Mouse (Mus musculus): Measurements from ENCODE around the gene Glipr1. TPM values are rescaled to one million over a fixed set of nuclear protein-coding genes. Genes with fewer than 3 reads are reported as not detected.

The Glipr1 gene
- polyA plus RNA-seq, 1 experiment from 2014 or later: 2.4 TPM

DNA sequence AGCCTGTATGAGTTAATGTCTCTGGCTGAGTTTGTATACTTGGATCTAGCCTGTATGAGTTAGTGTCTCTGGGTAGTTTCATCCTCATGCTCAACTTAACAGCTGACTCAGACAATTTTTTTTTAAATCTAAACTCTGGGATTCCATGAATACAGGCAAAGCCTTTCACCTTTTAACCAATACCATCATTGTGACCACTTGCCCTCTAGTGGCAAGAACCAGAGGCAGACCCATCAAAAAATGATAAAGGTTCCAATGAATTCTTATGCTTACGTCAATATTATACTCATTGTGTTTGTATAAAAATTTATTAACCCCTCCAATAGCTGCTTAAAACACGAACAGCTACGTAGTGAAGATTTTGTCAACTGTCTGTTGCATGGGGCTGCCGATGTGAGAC lies 36.0 kb downstream of the Glipr1 start:
- DNase-seq (ENCODE audit: low spot score) (peak; percentile 16), ATAC-seq (replicated peaks; ENCODE audit: low FRiP score, low read depth) (no peak)
- WGBS: 59% methylated on average over 4 of the region's 4 CpGs

DNA sequence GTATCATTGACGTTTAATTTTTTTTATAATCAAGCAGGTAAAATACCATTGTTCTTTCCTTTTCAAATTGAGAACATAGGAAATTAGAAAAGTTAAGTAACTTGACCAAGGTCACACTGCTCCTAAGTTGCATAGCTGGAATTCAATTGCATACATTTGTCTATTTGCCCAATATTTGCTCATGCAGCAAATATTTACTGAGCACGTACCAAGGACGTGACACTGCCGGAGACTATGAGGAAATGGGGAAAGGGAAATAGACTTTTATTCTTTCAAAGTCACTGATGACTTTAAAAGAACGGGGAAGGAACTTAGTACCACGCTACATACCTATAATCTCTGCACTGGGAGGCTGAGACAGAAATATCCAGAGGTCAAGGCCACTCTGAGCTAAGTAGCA lies 42.0 kb downstream of the Glipr1 start:
- TF ChIP-seq CTCF (IDR thresholded peaks at IDR 0.05; ENCODE audit: low read depth): no peak
- no peaks in the 10 kb centered on the region for H3K9me3 ChIP-seq (replicated peaks; ENCODE audit: low read length)
- no peak overlapping the region for H3K4me3 ChIP-seq (replicated peaks; ENCODE audit: low read depth, low read length)
- H3K4me2 ChIP-seq (ENCODE audit: low read length): no peak overlapping the region
- H3K4me1 ChIP-seq (replicated peaks; ENCODE audit: insufficient read depth, low read length): no peaks in the 10 kb centered on the region
- H3K27ac ChIP-seq: no peak overlapping the region
- DNase-seq (ENCODE audit: low spot score) (no peak), ATAC-seq (replicated peaks; ENCODE audit: low FRiP score, low read depth) (no peak)
- H3K36me3 ChIP-seq (ENCODE audit: insufficient read depth, low read length): no peaks in the 10 kb centered on the region
- H3K9ac ChIP-seq (ENCODE audit: low read depth, low read length): no peak overlapping the region
- 75% methylated on average over 6 of the region's 6 CpGs for WGBS
- no peaks in the 10 kb centered on the region for H3K27me3 ChIP-seq (ENCODE audit: insufficient read depth, low read length)

More for the DNA sequence above, 36.0 kb downstream of the Glipr1 start:
- Histone ChIP-seq H3K4me2 (ENCODE audit: low read length) (no peak overlapping the region), H3K4me3 (replicated peaks; ENCODE audit: low read depth, low read length) (no peak overlapping the region), H3K9ac (ENCODE audit: low read depth, low read length) (no peak overlapping the region), H3K27ac (no peak overlapping the region), H3K9me3 (replicated peaks; ENCODE audit: low read length) (no peaks in the 10 kb centered on the region), H3K4me1 (replicated peaks; ENCODE audit: insufficient read depth, low read length) (no peaks in the 10 kb centered on the region), H3K27me3 (ENCODE audit: insufficient read depth, low read length) (no peaks in the 10 kb centered on the region), H3K36me3 (ENCODE audit: insufficient read depth, low read length) (no peaks in the 10 kb centered on the region)
- TF ChIP-seq CTCF (IDR thresholded peaks at IDR 0.05; ENCODE audit: low read depth): peak; percentile 62

DNA sequence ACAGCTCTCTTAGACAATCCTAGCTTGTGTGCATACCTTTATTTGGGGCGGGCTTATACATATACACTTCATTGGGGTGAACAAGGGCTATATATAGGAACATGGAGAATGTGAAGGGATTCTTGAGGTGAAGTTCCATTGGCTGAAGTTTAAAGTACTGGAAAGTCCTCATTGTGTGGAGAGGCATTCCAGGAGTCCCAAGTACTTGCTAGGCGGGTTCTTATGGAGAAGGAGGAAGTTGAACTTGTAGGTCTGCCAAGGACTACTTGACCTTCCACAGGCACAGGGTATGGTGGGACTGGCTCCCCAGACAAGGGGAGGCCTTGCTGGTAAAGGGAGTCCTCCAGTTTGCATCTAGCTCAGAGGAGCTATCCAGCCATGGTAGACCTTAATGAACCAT lies 43.1 kb downstream of the Glipr1 start:
- no peak overlapping the region for H3K9ac ChIP-seq (ENCODE audit: low read depth, low read length)
- H3K27ac ChIP-seq: no peak overlapping the region
- H3K27me3 ChIP-seq (ENCODE audit: insufficient read depth, low read length): no peaks in the 10 kb centered on the region
- H3K9me3 ChIP-seq (replicated peaks; ENCODE audit: low read length): no peaks in the 10 kb centered on the region
- H3K4me2 ChIP-seq (ENCODE audit: low read length): no peak overlapping the region
- ATAC-seq (replicated peaks; ENCODE audit: low FRiP score, low read depth): no peak
- no peak for TF ChIP-seq CTCF (IDR thresholded peaks at IDR 0.05; ENCODE audit: low read depth)
- no peaks in the 10 kb centered on the region for H3K36me3 ChIP-seq (ENCODE audit: insufficient read depth, low read length)
- WGBS: 76% methylated on average over 2 of the region's 2 CpGs
- no peaks in the 10 kb centered on the region for H3K4me1 ChIP-seq (replicated peaks; ENCODE audit: insufficient read depth, low read length)
- no peak for DNase-seq (ENCODE audit: low spot score)
- no peak overlapping the region for H3K4me3 ChIP-seq (replicated peaks; ENCODE audit: low read depth, low read length)

DNA sequence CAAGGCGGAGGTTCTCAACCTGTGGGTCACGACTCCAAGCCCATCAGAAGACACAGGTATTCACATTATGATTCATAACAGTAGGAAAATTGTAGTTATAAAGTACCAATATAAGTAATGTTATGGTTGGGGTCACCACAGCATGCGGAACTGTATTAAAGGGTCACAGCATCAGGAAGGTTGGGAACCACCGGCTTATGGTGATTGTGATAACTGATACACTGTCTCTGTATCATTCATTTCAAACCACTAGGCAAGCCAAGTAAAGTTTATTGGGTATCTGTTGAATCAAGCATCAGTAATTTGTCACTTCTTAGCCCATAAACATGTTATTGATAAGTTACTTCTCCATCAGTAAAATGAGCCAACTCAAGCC lies 44.4 kb downstream of the Glipr1 start:
- H3K36me3 ChIP-seq (ENCODE audit: insufficient read depth, low read length): no peaks in the 10 kb centered on the region
- TF ChIP-seq CTCF (IDR thresholded peaks at IDR 0.05; ENCODE audit: low read depth): no peak
- H3K4me1 ChIP-seq (replicated peaks; ENCODE audit: insufficient read depth, low read length): no peaks in the 10 kb centered on the region
- ATAC-seq (replicated peaks; ENCODE audit: low FRiP score, low read depth) (no peak), DNase-seq (ENCODE audit: low spot score) (no peak)
- no peak overlapping the region for H3K4me2 ChIP-seq (ENCODE audit: low read length)
- no peak overlapping the region for H3K27ac ChIP-seq
- 31% methylated on average over 4 of the region's 4 CpGs for WGBS
- H3K4me3 ChIP-seq (replicated peaks; ENCODE audit: low read depth, low read length): no peak overlapping the region
- no peaks in the 10 kb centered on the region for H3K27me3 ChIP-seq (ENCODE audit: insufficient read depth, low read length)
- H3K9me3 ChIP-seq (replicated peaks; ENCODE audit: low read length): no peaks in the 10 kb centered on the region
- H3K9ac ChIP-seq (ENCODE audit: low read depth, low read length): no peak overlapping the region

DNA sequence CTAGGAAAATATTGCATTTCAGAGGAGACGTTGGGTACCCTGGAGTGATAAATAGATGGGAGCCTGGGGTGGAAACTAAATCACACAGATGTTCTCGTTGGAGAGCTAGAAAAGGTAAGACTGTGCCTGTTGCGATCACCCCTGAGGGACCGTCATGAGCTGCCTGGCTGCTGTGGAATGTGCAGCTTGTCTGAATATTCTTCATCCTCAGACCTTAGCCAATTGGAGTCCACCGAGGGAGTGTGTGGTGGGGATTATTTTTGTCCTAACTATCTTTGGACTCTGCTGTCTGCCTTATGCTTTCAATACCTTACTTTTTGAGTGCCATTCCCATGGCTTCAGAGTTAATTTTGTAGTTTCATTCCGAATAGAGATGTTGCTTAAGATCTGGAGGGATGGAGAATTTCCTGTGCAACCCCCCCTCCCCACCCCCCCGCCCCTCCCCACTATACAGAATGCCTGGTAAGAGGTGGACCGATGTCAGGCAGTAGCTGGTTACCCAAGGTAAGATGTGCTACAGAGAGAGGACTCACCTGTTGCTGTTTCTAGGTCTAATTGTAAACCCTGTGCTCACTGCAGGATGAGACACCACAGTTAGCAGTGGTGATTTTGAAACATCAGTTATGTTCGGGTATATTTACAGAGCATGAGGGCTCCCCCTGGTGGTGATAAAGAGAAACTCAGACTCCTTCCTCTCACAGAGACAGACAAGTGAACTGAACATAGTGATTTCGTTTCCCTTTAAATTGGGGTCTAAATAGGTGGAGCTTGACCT lies 45.0 kb downstream of the Glipr1 start:
- H3K4me2 ChIP-seq (ENCODE audit: low read length): no peak overlapping the region
- no peak overlapping the region for H3K27ac ChIP-seq
- H3K9ac ChIP-seq (ENCODE audit: low read depth, low read length): no peak overlapping the region
- no peaks in the 10 kb centered on the region for H3K4me1 ChIP-seq (replicated peaks; ENCODE audit: insufficient read depth, low read length)
- peak; percentile 94 for TF ChIP-seq CTCF (IDR thresholded peaks at IDR 0.05; ENCODE audit: low read depth)
- no peaks in the 10 kb centered on the region for H3K27me3 ChIP-seq (ENCODE audit: insufficient read depth, low read length)
- no peaks in the 10 kb centered on the region for H3K36me3 ChIP-seq (ENCODE audit: insufficient read depth, low read length)
- H3K9me3 ChIP-seq (replicated peaks; ENCODE audit: low read length): no peaks in the 10 kb centered on the region
- DNase-seq (ENCODE audit: low spot score) (peak; percentile 89), ATAC-seq (replicated peaks; ENCODE audit: low FRiP score, low read depth) (peak; percentile 59; the same call in 1 of the 2 replicates)
- H3K4me3 ChIP-seq (replicated peaks; ENCODE audit: low read depth, low read length): no peak overlapping the region
- WGBS: 54% methylated on average over 10 of the region's 10 CpGs

DNA sequence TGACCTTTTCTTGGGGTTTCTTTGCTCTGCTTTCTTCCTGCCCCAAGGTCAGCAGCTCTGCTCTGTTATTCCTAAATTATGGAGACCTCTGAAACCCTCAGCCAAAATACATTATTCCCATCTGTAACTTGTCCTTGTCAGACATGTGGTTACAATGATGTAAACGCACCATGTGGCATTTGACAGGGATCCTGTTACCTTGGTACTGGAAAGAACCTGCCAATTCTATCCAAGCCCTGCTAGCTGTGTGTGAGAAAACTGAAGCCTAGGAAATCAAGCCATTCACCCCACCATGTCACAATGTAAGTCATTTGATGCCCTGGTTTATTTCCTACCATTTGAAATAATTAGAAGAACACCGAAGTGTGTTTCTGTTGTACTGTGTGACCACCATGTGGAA lies 46.6 kb downstream of the Glipr1 start:
- no peak overlapping the region for H3K9ac ChIP-seq (ENCODE audit: low read depth, low read length)
- H3K4me2 ChIP-seq (ENCODE audit: low read length): no peak overlapping the region
- no peak for ATAC-seq (replicated peaks; ENCODE audit: low FRiP score, low read depth)
- no peak for TF ChIP-seq CTCF (IDR thresholded peaks at IDR 0.05; ENCODE audit: low read depth)
- 65% methylated on average over 2 of the region's 2 CpGs for WGBS
- H3K36me3 ChIP-seq (ENCODE audit: insufficient read depth, low read length): no peaks in the 10 kb centered on the region
- no peak for DNase-seq (ENCODE audit: low spot score)
- no peaks in the 10 kb centered on the region for H3K27me3 ChIP-seq (ENCODE audit: insufficient read depth, low read length)
- no peaks in the 10 kb centered on the region for H3K9me3 ChIP-seq (replicated peaks; ENCODE audit: low read length)
- H3K4me1 ChIP-seq (replicated peaks; ENCODE audit: insufficient read depth, low read length): no peaks in the 10 kb centered on the region
- H3K4me3 ChIP-seq (replicated peaks; ENCODE audit: low read depth, low read length): no peak overlapping the region
- H3K27ac ChIP-seq: no peak overlapping the region

DNA sequence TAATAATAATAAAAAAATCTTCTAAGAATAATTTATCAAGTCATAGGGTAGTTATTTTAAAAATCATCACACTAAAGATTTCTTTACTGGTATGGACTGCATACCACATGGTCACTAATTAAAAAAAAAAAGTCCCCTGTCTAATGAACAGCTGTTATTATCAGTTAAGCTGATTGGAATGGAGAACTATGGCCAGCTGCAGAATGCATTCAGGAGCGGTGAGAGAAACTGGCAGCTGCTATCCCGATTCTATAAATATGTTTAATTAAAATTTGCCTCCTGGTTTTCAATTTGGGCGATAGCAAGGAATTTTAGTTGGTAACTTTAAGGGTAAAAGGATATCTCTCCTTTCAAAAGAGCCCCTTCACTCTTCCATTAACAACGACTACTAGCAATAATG lies 53.4 kb downstream of the Glipr1 start:
- H3K4me1 ChIP-seq (replicated peaks; ENCODE audit: insufficient read depth, low read length): no peaks in the 10 kb centered on the region
- ATAC-seq (replicated peaks; ENCODE audit: low FRiP score, low read depth): no peak
- H3K4me2 ChIP-seq (ENCODE audit: low read length): no peak overlapping the region
- no peak overlapping the region for H3K9ac ChIP-seq (ENCODE audit: low read depth, low read length)
- no peak overlapping the region for H3K4me3 ChIP-seq (replicated peaks; ENCODE audit: low read depth, low read length)
- H3K27ac ChIP-seq: no peak overlapping the region
- 52% methylated on average over 4 of the region's 4 CpGs for WGBS
- no peak for TF ChIP-seq CTCF (IDR thresholded peaks at IDR 0.05; ENCODE audit: low read depth)
- no peak for DNase-seq (ENCODE audit: low spot score)
- no peaks in the 10 kb centered on the region for H3K27me3 ChIP-seq (ENCODE audit: insufficient read depth, low read length)
- H3K36me3 ChIP-seq (ENCODE audit: insufficient read depth, low read length): no peaks in the 10 kb centered on the region
- H3K9me3 ChIP-seq (replicated peaks; ENCODE audit: low read length): no peaks in the 10 kb centered on the region
